Mouse (Mus musculus): ENCODE data around the gene Zfyve27.

- TF ChIP-seq CTCF (IDR thresholded peaks at IDR 0.05; ENCODE audit: low read depth, low read length) (no peak), POLR2A (IDR thresholded peaks at IDR 0.05; ENCODE audit: borderline replicate concordance, low read depth, low read length) (no peak)
These were observed 17.3 kb upstream of the Zfyve27 start for GRCm38 (mm10) chr19:42146276-42147010.
